In genomic region chr4:156034901-156035300, GRCm38 (mm10) we compare ENCODE assay signal across 9 mouse cellular contexts. TPM values are rescaled to one million over a fixed set of nuclear protein-coding genes. Genes with fewer than 3 reads are reported as not detected.
DNase-seq lines count a peak whose midpoint lies in the region; ATAC-seq and TF ChIP-seq lines count a peak whose summit lies in the region.
"Had no signal": no experiment of that assay in that cellular context is flagged by ENCODE, and none has a peak within 500 bp of the region (broad histone marks: within the 10 kb centered on the region; RNA-seq: fewer than 3 reads in every experiment).

No protein-coding gene starts in this region.

- H3K27ac ChIP-seq in heart, adult 2 months, result no peak overlapping the region
- H3K27ac ChIP-seq in ES-E14 (ENCODE audit: insufficient read depth, low read depth, low read length, poor library complexity, severe bottlenecking), result no peak overlapping the region
- no peak overlapping the region for H3K27ac ChIP-seq in hindbrain, embryonic 16.5 days (ENCODE audit: low read depth, low read length)
- no peak overlapping the region for H3K27ac ChIP-seq in midbrain, embryonic 16.5 days (ENCODE audit: low read length)

- no peaks in the 10 kb centered on the region for H3K36me3 ChIP-seq in heart, adult 2 months (ENCODE audit: control insufficient read depth, insufficient read depth, low read length)
- H3K36me3 ChIP-seq in ES-E14 (ENCODE audit: control insufficient read depth, insufficient read depth, low read length, poor library complexity, severe bottlenecking), result no peaks in the 10 kb centered on the region
- no peaks in the 10 kb centered on the region for H3K36me3 ChIP-seq in hindbrain, embryonic 16.5 days (ENCODE audit: control insufficient read depth, insufficient read depth, low read length)
- no peaks in the 10 kb centered on the region for H3K36me3 ChIP-seq in midbrain, embryonic 16.5 days (ENCODE audit: control insufficient read depth, insufficient read depth, low read length)

- TF ChIP-seq EP300 in heart, adult 2 months (IDR thresholded peaks at IDR 0.05; ENCODE audit: insufficient read depth, low read depth, low read length), result no peak

- no peak for DNase-seq in heart, adult 2 months
- DNase-seq in heart, postnatal 4 days, result no peak
- DNase-seq in ES-E14 (ENCODE audit: low read depth, low spot score), result peak; percentile 17
- no peak for DNase-seq in adrenal gland, postnatal 10 days
- no peak for DNase-seq in c-Kit-positive CD71-positive TER-119-positive erythroid progenitor cells, embryonic 14.5 days (ENCODE audit: low spot score)

- peak overlapping the region; percentile 41 for H3K4me2 ChIP-seq in hindbrain, embryonic 16.5 days (ENCODE audit: low read length)
- H3K4me2 ChIP-seq in midbrain, embryonic 16.5 days (ENCODE audit: low read length), result peak overlapping the region; percentile 54

- ATAC-seq in hindbrain, embryonic 16.5 days, result no peak
- no peak for ATAC-seq in midbrain, embryonic 16.5 days
- no peak for ATAC-seq in granulocyte monocyte progenitor cell, adult 5-6 weeks (replicated peaks; ENCODE audit: poor library complexity, severe bottlenecking)

- in situ Hi-C loops in ES-E14 (cut with MboI; ENCODE audit: low sequenced_read_pairs in 2 of 2, unreplicated experiment in 2 of 2), result no loop called here

- intact Hi-C loops in heart, adult 2 months (cut with DNase I), result loop anchor here (5.0 kb wide), 1 partner anchor 43 kb away; the partner anchor contains the start of genes B3galt6 and Sdf4

- peaks cover 14% of the 10 kb centered on the region for H3K4me1 ChIP-seq in heart, adult 2 months (ENCODE audit: control insufficient read depth, insufficient read depth, low read length)
- peaks cover 7 to 24% of the 10 kb centered on the region in 2 experiments; a peak in 3 of 4 replicates for H3K4me1 ChIP-seq in ES-E14 (ENCODE audit: control insufficient read depth in 2 of 2, insufficient read depth in 2 of 2, low read length in 2 of 2, poor library complexity in 1 of 2)
- H3K4me1 ChIP-seq in hindbrain, embryonic 16.5 days (ENCODE audit: control insufficient read depth, insufficient read depth, low read depth, low read length), result peaks cover 28% of the 10 kb centered on the region
- H3K4me1 ChIP-seq in midbrain, embryonic 16.5 days (ENCODE audit: control insufficient read depth, insufficient read depth, low read length), result peaks cover 29% of the 10 kb centered on the region

- H3K79me2 ChIP-seq in heart, adult 2 months (replicated peaks; ENCODE audit: control insufficient read depth, insufficient read depth, low read length), result no peaks in the 10 kb centered on the region

- peaks cover 2% of the 10 kb centered on the region; the same call in 1 of the 2 replicates for H3K27me3 ChIP-seq in heart, adult 2 months (ENCODE audit: control insufficient read depth, insufficient read depth, low read length)
- peaks cover 13% of the 10 kb centered on the region for H3K27me3 ChIP-seq in hindbrain, embryonic 16.5 days (replicated peaks; ENCODE audit: control insufficient read depth, insufficient read depth, low read length)
- H3K27me3 ChIP-seq in midbrain, embryonic 16.5 days (ENCODE audit: control insufficient read depth, insufficient read depth, low read depth, low read length), result peaks cover 21% of the 10 kb centered on the region
- H3K27me3 ChIP-seq: CH12.LX had no signal

- H3K9ac ChIP-seq in heart, adult 2 months (ENCODE audit: low read depth, low read length), result peak overlapping the region; percentile 11; the same call in 1 of the 2 replicates
- H3K9ac ChIP-seq in ES-E14 (ENCODE audit: insufficient read depth, low read depth, low read length, poor library complexity, severe bottlenecking), result peak overlapping the region; percentile 45
- peak overlapping the region; percentile 7; the same call in 1 of the 2 replicates for H3K9ac ChIP-seq in hindbrain, embryonic 16.5 days (ENCODE audit: low read depth, low read length)
- H3K9ac ChIP-seq in midbrain, embryonic 16.5 days (ENCODE audit: low read depth, low read length), result peak overlapping the region; percentile 41

- H3K9me3 ChIP-seq in ES-E14 (ENCODE audit: control insufficient read depth, insufficient read depth, low read depth, low read length), result no peaks in the 10 kb centered on the region
- H3K9me3 ChIP-seq in hindbrain, embryonic 16.5 days (ENCODE audit: control insufficient read depth, low read length), result no peaks in the 10 kb centered on the region
- no peaks in the 10 kb centered on the region for H3K9me3 ChIP-seq in midbrain, embryonic 16.5 days (replicated peaks; ENCODE audit: control insufficient read depth, low read length, poor library complexity, severe bottlenecking)

- TF ChIP-seq CTCF in heart, adult 2 months (IDR thresholded peaks at IDR 0.05), result no peak

- TF ChIP-seq POLR2A in heart, adult 2 months (IDR thresholded peaks at IDR 0.05; ENCODE audit: insufficient read depth, low read depth, low read length), result no peak

- WGBS in heart, adult 2 months, result 9% methylated on average over 25 of the region's 25 CpGs
- 7% methylated on average over 24 of the region's 25 CpGs for WGBS in hindbrain, embryonic 16.5 days
- WGBS in midbrain, embryonic 16.5 days, result 6% methylated on average over 25 of the region's 25 CpGs

- H3K4me3 ChIP-seq in heart, adult 2 months, result no peak overlapping the region
- H3K4me3 ChIP-seq in ES-E14 (ENCODE audit: insufficient read depth in 1 of 2, low read depth in 1 of 2, low read length in 2 of 2, poor library complexity in 1 of 2, severe bottlenecking in 1 of 2), result peak overlapping the region; percentile 56 to 68
- peak overlapping the region; percentile 21 for H3K4me3 ChIP-seq in hindbrain, embryonic 16.5 days (ENCODE audit: low read length)
- peak overlapping the region; percentile 24 for H3K4me3 ChIP-seq in midbrain, embryonic 16.5 days (ENCODE audit: low read depth, low read length)

TF ChIP-seq in ES-E14, 5 proteins besides CTCF, POLR2A, EP300 and RAD21 (continues in another document):
- TF ChIP-seq ZNF384 (IDR thresholded peaks at IDR 0.05; ENCODE audit: low read depth, low read length) (no peak), ZC3H11A (IDR thresholded peaks at IDR 0.05; ENCODE audit: borderline replicate concordance, low read depth, low read length) (no peak), MAFK (IDR thresholded peaks at IDR 0.05; ENCODE audit: insufficient read depth, low read depth, low read length) (no peak), HCFC1 (IDR thresholded peaks at IDR 0.05; ENCODE audit: borderline replicate concordance, insufficient read depth, low read length) (no peak)

RNA-seq across cellular contexts. Expression of gene Tnfrsf18, which starts 8.9 kb away (rescaled TPM):
- total RNA-seq in heart, adult 2 months (2021), result under 1 TPM in 1 of 2 experiments, not detected in 1; 0.31 TPM
- 0.80 and 0.82 TPM in 2 replicates for polyA plus RNA-seq in heart, adult 2 months (2012; rRNA removed)
- under 1 TPM in 1 of 2 experiments, not detected in 1; 0.29 TPM for total RNA-seq in heart, postnatal 4 days (2021)
- 0.62 and 1.1 TPM in 2 replicates for total RNA-seq in ES-E14 (2012; rRNA removed)
- polyA plus RNA-seq in hindbrain, embryonic 16.5 days (2015; fragmentation: Nextera tagmentation; extraction: Ambion mirVana), result 1.7 and 1.8 TPM in 2 replicates
- 2.0 and 2.4 TPM in 2 replicates for polyA plus RNA-seq in midbrain, embryonic 16.5 days (2015; fragmentation: Nextera tagmentation; extraction: Ambion mirVana)
- total RNA-seq in adrenal gland, postnatal 10 days (2021), result under 1 TPM; 0.51 to 0.66 TPM
- 0.99 and 4.6 TPM in 2 replicates for total RNA-seq in granulocyte monocyte progenitor cell, adult 5-6 weeks (2014; fragmentation: Nextera tagmentation)
- 1.9 and 4.6 TPM in 2 replicates for total RNA-seq in granulocyte monocyte progenitor cell, adult 5-6 weeks (2017)

RNA-seq across cellular contexts. Expression of gene Tnfrsf4, which starts 21.3 kb away (rescaled TPM):
- not detected for total RNA-seq in heart, adult 2 months (2021)
- polyA plus RNA-seq in heart, adult 2 months (2012; rRNA removed), result 1.1 and 1.4 TPM in 2 replicates
- under 1 TPM; 0.34 to 0.62 TPM for total RNA-seq in heart, postnatal 4 days (2021)
- total RNA-seq in ES-E14 (2012; rRNA removed), result 2.4 and 2.6 TPM in 2 replicates
- 0.64 TPM in 1 of 2 replicates, not detected in the other for polyA plus RNA-seq in hindbrain, embryonic 16.5 days (2015; fragmentation: Nextera tagmentation; extraction: Ambion mirVana)
- polyA plus RNA-seq in midbrain, embryonic 16.5 days (2015; fragmentation: Nextera tagmentation; extraction: Ambion mirVana), result 0.91 TPM in 1 of 2 replicates, not detected in the other
- total RNA-seq in adrenal gland, postnatal 10 days (2021), result 1 to 10 TPM; 1.9 TPM
- 2.2 TPM in 1 of 2 replicates, not detected in the other for total RNA-seq in granulocyte monocyte progenitor cell, adult 5-6 weeks (2014; fragmentation: Nextera tagmentation)
- 1.1 TPM in 1 of 2 replicates, not detected in the other for total RNA-seq in granulocyte monocyte progenitor cell, adult 5-6 weeks (2017)

RNA-seq across cellular contexts. Expression of gene Ttll10, which starts 24.3 kb away (rescaled TPM):
- total RNA-seq in heart, adult 2 months (2021), result not detected
- polyA plus RNA-seq in heart, adult 2 months (2012; rRNA removed), result 0.32 and 1.1 TPM in 2 replicates
- total RNA-seq in heart, postnatal 4 days (2021), result under 1 TPM; 0.16 to 0.55 TPM
- 0.22 and 0.37 TPM in 2 replicates for total RNA-seq in ES-E14 (2012; rRNA removed)
- not detected in 2 replicates for polyA plus RNA-seq in hindbrain, embryonic 16.5 days (2015; fragmentation: Nextera tagmentation; extraction: Ambion mirVana)
- polyA plus RNA-seq in midbrain, embryonic 16.5 days (2015; fragmentation: Nextera tagmentation; extraction: Ambion mirVana), result not detected in 2 replicates
- under 1 TPM; 0.27 to 0.67 TPM for total RNA-seq in adrenal gland, postnatal 10 days (2021)
- total RNA-seq in granulocyte monocyte progenitor cell, adult 5-6 weeks (2014; fragmentation: Nextera tagmentation), result not detected in 2 replicates
- not detected in 2 replicates for total RNA-seq in granulocyte monocyte progenitor cell, adult 5-6 weeks (2017)

RNA-seq across cellular contexts. Expression of gene Sdf4, which starts 42.2 kb away (rescaled TPM):
- 10 to 100 TPM; 79.2 to 91.0 TPM for total RNA-seq in heart, adult 2 months (2021)
- polyA plus RNA-seq in heart, adult 2 months (2012; rRNA removed), result 23.7 and 37.1 TPM in 2 replicates
- 100 to 1,000 TPM; 107 to 109 TPM for total RNA-seq in heart, postnatal 4 days (2021)
- 176 and 257 TPM in 2 replicates for total RNA-seq in ES-E14 (2012; rRNA removed)
- polyA plus RNA-seq in hindbrain, embryonic 16.5 days (2015; fragmentation: Nextera tagmentation; extraction: Ambion mirVana), result 120 and 124 TPM in 2 replicates
- polyA plus RNA-seq in midbrain, embryonic 16.5 days (2015; fragmentation: Nextera tagmentation; extraction: Ambion mirVana), result 112 and 114 TPM in 2 replicates
- total RNA-seq in adrenal gland, postnatal 10 days (2021), result 100 to 1,000 TPM; 184 to 191 TPM
- total RNA-seq in granulocyte monocyte progenitor cell, adult 5-6 weeks (2014; fragmentation: Nextera tagmentation), result 62.0 and 73.4 TPM in 2 replicates
- total RNA-seq in granulocyte monocyte progenitor cell, adult 5-6 weeks (2017), result 174 and 182 TPM in 2 replicates

RNA-seq across cellular contexts. Expression of gene B3galt6, which starts 42.5 kb away (rescaled TPM):
- 1 to 10 TPM; 2.5 to 3.0 TPM for total RNA-seq in heart, adult 2 months (2021)
- 2.7 and 3.6 TPM in 2 replicates for polyA plus RNA-seq in heart, adult 2 months (2012; rRNA removed)
- total RNA-seq in heart, postnatal 4 days (2021), result 1 to 10 TPM; 4.1 to 4.5 TPM
- total RNA-seq in ES-E14 (2012; rRNA removed), result 11.9 and 20.6 TPM in 2 replicates
- polyA plus RNA-seq in hindbrain, embryonic 16.5 days (2015; fragmentation: Nextera tagmentation; extraction: Ambion mirVana), result 35.5 and 35.7 TPM in 2 replicates
- polyA plus RNA-seq in midbrain, embryonic 16.5 days (2015; fragmentation: Nextera tagmentation; extraction: Ambion mirVana), result 37.8 and 41.0 TPM in 2 replicates
- 1 to 10 TPM; 5.7 to 6.1 TPM for total RNA-seq in adrenal gland, postnatal 10 days (2021)
- 6.4 and 6.6 TPM in 2 replicates for total RNA-seq in granulocyte monocyte progenitor cell, adult 5-6 weeks (2014; fragmentation: Nextera tagmentation)
- total RNA-seq in granulocyte monocyte progenitor cell, adult 5-6 weeks (2017), result 10.3 and 10.7 TPM in 2 replicates
